9 mouse cellular contexts compared by ENCODE assay signal in the genomic region with DNA sequence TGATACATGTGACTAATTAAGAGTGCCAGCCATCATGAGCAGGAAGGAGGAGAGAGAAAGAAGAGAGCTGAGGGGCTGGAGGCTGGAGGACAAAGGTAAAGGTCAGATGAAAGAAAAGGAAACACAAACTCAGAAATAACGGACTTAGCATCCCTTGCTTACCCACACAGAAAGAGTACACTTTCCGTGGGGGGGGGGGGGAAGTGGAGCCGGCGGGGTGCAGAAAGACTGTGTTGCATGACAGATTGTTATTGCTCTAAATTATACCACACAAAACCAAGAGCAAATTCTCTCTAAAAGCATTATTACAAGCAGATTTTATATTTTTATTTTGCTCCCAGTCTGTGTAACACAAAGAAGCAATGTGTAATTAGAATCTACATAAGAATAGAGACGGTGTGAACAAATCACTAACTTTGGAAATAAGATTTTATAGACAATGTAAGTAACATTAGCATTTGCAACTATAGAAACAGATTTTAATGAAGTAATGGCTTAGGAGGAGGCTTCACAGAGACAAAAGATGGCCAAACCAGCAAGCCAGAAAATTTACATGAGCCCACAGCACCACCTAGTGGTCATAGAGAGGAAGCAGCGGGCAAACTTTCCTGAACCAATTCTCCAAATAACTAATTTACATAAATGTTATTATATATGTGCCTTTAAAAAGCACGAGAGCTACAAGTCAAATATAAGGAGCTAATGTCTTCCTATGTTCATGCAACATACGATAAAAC.
DNase-seq lines count a peak whose midpoint lies in the region; ATAC-seq and TF ChIP-seq lines count a peak whose summit lies in the region.
"Had no signal": no experiment of that assay in that cellular context is flagged by ENCODE, and none has a peak within 500 bp of the region (broad histone marks: within the 10 kb centered on the region; RNA-seq: fewer than 3 reads in every experiment).

No protein-coding gene starts in this region.

- no peaks in the 10 kb centered on the region for H3K4me1 ChIP-seq in kidney, adult 2 months (ENCODE audit: control insufficient read depth, insufficient read depth, low read length)
- H3K4me1 ChIP-seq in midbrain, embryonic 13.5 days (replicated peaks) = peaks cover 3% of the 10 kb centered on the region; the same call in 1 of the 2 replicates

- H3K27ac ChIP-seq in kidney, adult 2 months (ENCODE audit: insufficient read depth, low read depth, low read length) = no peak overlapping the region
- peak overlapping the region; percentile 26; the same call in 1 of the 2 replicates for H3K27ac ChIP-seq in midbrain, embryonic 13.5 days

- WGBS in kidney, adult 2 months = 25% methylated on average over 8 of the region's 8 CpGs
- 31% methylated on average over 8 of the region's 8 CpGs for WGBS in midbrain, embryonic 13.5 days

- no peak for ATAC-seq in midbrain, embryonic 13.5 days

- H3K9me3 ChIP-seq in midbrain, embryonic 13.5 days = no peaks in the 10 kb centered on the region

- H3K4me2 ChIP-seq in midbrain, embryonic 13.5 days (replicated peaks) = no peak overlapping the region

- peak; percentile 71 for TF ChIP-seq CTCF in kidney, adult 2 months (conservative IDR thresholded peaks at IDR 0.05; ENCODE audit: insufficient read depth, insufficient read length, low read depth, low read length)

- TF ChIP-seq POLR2A in kidney, adult 2 months (IDR thresholded peaks at IDR 0.05; ENCODE audit: low read depth, low read length) = no peak

- no peak overlapping the region for H3K4me3 ChIP-seq in kidney, adult 2 months (ENCODE audit: insufficient read depth, low read depth, low read length)
- no peak overlapping the region for H3K4me3 ChIP-seq in midbrain, embryonic 13.5 days (replicated peaks)
- H3K4me3 ChIP-seq: myocyte had no signal

- no peaks in the 10 kb centered on the region for H3K36me3 ChIP-seq in kidney, adult 2 months (ENCODE audit: control insufficient read depth, insufficient read depth, low read length)
- H3K36me3 ChIP-seq in midbrain, embryonic 13.5 days = no peaks in the 10 kb centered on the region
- no peaks in the 10 kb centered on the region for H3K36me3 ChIP-seq in splenic B cell, adult 2 months (ENCODE audit: control insufficient read depth, insufficient read depth, low read length, poor library complexity, severe bottlenecking)

- H3K27me3 ChIP-seq in kidney, adult 2 months (replicated peaks; ENCODE audit: control insufficient read depth, insufficient read depth, low read length) = no peaks in the 10 kb centered on the region
- H3K27me3 ChIP-seq in midbrain, embryonic 13.5 days = no peaks in the 10 kb centered on the region
- H3K27me3 ChIP-seq in splenic B cell, adult 2 months (ENCODE audit: control insufficient read depth, insufficient read depth, low read length, poor library complexity, severe bottlenecking) = no peaks in the 10 kb centered on the region

- H3K9ac ChIP-seq in midbrain, embryonic 13.5 days (replicated peaks) = peak overlapping the region; percentile 41; the same call in 1 of the 2 replicates

- intact Hi-C loops in gastrocnemius, postnatal 14 days (cut with DNase I; ENCODE audit: low total_unique reads) = loop anchor here (10.0 kb wide), 1 partner anchor 1719 kb away; no protein-coding TSS in a partner anchor

- peak; percentile 52 for DNase-seq in kidney, adult 2 months
- no peak for DNase-seq in kidney, adult 11 months
- peak; percentile 90 for DNase-seq in NIH3T3 (ENCODE audit: low read depth)
- DNase-seq in cerebellum, postnatal 14 days = peak; percentile 75 to 79
- peak; percentile 17 for DNase-seq in gastrocnemius, postnatal 14 days
- peak; percentile 29 to 67 for DNase-seq in layer of hippocampus, postnatal 25 days (ENCODE audit: extremely low spot score in 1 of 2, low spot score in 1 of 2)
- peak; percentile 69 for DNase-seq in splenic B cell, adult 2 months (ENCODE audit: low read depth, low spot score)
